Mouse (Mus musculus) forebrain, embryonic 16.5 days (tissue): ENCODE results near the gene Wipf2. TPM values are rescaled to one million over a fixed set of nuclear protein-coding genes. Genes with fewer than 3 reads are reported as not detected.
A peak's percentile ranks its signal among the peaks of the same experiment; 100 is the strongest.
"Not testable (repeated sequence)": the region's sequence is repeated elsewhere in the genome, so short reads cannot be mapped to it uniquely, and the experiment has no call there.

ENCODE experiments used
- ATAC-seq: fragments of 200-750 bp; cut with Nextera tagmentation; 2 replicates; pipeline ENCODE4 v1.8.0; 2017; ENCODE audit warnings: mild to moderate bottlenecking, moderate library complexity
- H3K27ac ChIP-seq: fragments of 300-500 bp; sonication (generic); 2 replicates; pipeline ENCODE4 v1.5.1; 2014; ENCODE audit warnings: low read length, control low read depth
- H3K27me3 ChIP-seq: fragments of 300-500 bp; sonication (generic); replicated peaks from 2 replicates; pipeline ENCODE4 v1.6.1; 2014; ENCODE audit warnings: low read length; ENCODE audit not compliant: control insufficient read depth, insufficient read depth
- H3K36me3 ChIP-seq: fragments of 300-500 bp; sonication (generic); 2 replicates; pipeline ENCODE4 v1.6.1; 2014; ENCODE audit not compliant: control insufficient read depth, insufficient read depth
- H3K4me1 ChIP-seq: fragments of 300-500 bp; sonication (generic); replicated peaks from 2 replicates; pipeline ENCODE4 v1.6.1; 2014; ENCODE audit warnings: low read length; ENCODE audit not compliant: control insufficient read depth, insufficient read depth
- H3K4me2 ChIP-seq: fragments of 300-500 bp; sonication (generic); 2 replicates; pipeline ENCODE4 v1.6.1; 2014; ENCODE audit warnings: mild to moderate bottlenecking, low read length, control low read depth
- H3K4me3 ChIP-seq: fragments of 300-500 bp; sonication (generic); replicated peaks from 2 replicates; pipeline ENCODE4 v1.5.1; 2014; ENCODE audit warnings: mild to moderate bottlenecking, low read length, control low read depth
- H3K9ac ChIP-seq: fragments of 300-500 bp; sonication (generic); replicated peaks from 2 replicates; pipeline ENCODE4 v1.6.1; 2014; ENCODE audit warnings: low read depth, low read length, control low read depth
- H3K9me3 ChIP-seq: fragments of 300-500 bp; sonication (generic); 2 replicates; pipeline ENCODE4 v1.6.1; 2016; ENCODE audit warnings: low read length; ENCODE audit not compliant: control insufficient read depth
- WGBS: fragments of 180-500 bp; shearing (Covaris S2); extraction: QIAGEN DNeasy Blood & Tissue Kit; methylation state at CpG from one replicate; pipeline ENCODE4 v1.1.7; 2014; 5-methylcytosine and 5-hydroxymethylcytosine counted together
- polyA plus RNA-seq: library from polyadenylated mRNA; unstranded; fragments of >200 nt; fragmentation: Nextera tagmentation; extraction: Ambion mirVana; gene quantifications from 2 replicates; pipeline ENCODE4 v1.2.1, GENCODE M21; 2015

Wipf2 gene
- 4.6 and 5.1 TPM in 2 replicates for polyA plus RNA-seq

DNA sequence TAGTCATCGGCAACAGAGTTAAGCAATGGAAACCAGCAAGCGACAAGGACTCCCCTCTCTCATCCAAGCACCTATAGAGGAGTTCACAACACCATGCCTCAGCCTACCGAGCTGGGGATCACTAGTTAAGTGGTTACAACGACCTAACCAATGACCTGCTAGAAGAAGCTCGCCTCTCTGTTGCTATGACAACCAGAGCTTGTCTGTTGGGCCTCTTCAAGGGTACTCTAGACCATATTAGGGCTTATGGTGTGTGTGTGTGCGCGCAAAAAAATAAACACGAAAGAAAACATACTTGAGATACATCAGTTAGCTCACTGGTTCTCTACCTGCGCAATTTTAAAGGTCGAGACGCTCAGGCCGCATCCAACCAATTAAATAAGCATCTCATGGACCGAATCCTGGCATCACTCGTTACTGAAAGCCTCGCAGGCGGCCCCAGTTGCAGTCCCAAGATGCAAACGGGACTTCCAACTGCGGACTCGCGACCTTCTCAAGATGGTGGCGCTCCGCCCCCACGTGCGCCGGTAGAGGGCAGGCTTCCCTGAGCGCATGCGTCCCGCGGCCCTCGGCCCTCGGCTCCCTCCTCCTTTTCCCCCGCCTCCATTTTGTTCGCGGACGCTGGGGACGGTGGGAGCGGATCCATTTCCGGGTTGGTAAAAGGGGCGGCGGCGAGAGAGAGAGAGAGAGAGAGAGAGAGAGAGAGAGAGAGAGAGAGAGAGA is at the start of gene Wipf2:
Gene Wipf2 (plus strand): TSS at position 611 of the 723 bp plus-strand sequence.
- H3K9ac ChIP-seq, result peak within 1 kb of the TSS; percentile 69
- no peaks in the 10 kb centered on the region for H3K9me3 ChIP-seq
- H3K4me2 ChIP-seq, result peak within 1 kb of the TSS; percentile 61
- H3K27me3 ChIP-seq, result no peaks in the 10 kb centered on the region
- H3K4me1 ChIP-seq, result peaks cover 14% of the 10 kb centered on the region
- ATAC-seq, result peak; percentile 93
- H3K27ac ChIP-seq, result peak within 1 kb of the TSS; percentile 93
- peak within 1 kb of the TSS; percentile 68 for H3K4me3 ChIP-seq
- peaks cover 5% of the 10 kb centered on the region; the same call in 1 of the 2 replicates for H3K36me3 ChIP-seq
- 9% methylated on average over 39 of the region's 41 CpGs for WGBS

DNA sequence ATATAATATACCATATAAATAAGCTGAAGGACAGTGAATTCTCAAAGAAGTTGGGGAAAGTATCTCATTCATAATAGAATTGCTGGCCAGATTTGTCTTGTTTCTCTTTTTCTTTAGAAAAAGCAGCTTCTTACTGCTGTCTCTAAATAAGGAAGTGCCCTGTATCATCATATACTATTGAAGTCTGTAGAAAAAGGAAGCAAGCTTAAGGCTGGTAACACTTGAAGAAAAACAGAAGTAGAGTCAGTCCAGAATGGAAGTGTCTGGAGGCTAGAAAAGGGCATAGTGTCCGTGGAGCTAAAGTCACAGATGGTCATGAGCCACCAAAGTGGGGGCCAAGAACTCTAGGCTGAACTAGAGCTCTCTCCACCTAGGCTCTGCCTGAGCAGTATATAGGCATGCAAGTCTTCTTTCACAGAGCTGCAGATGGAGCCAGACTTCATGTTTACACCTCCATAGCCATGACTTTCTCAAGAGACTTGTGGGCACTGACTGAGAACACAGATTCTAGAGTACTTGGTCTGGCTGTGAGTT is 46.7 kb upstream of the Wipf2 start:
- WGBS, result 97% methylated on average over 1 of the region's 1 CpGs
- Histone ChIP-seq H3K4me1 (no peaks in the 10 kb centered on the region), H3K4me3 (no peak overlapping the region), H3K27ac (no peak overlapping the region), H3K27me3 (no peaks in the 10 kb centered on the region), H3K36me3 (peaks cover 40% of the 10 kb centered on the region), H3K9me3 (no peaks in the 10 kb centered on the region), H3K4me2 (no peak overlapping the region), H3K9ac (no peak overlapping the region)
- no peak for ATAC-seq

DNA sequence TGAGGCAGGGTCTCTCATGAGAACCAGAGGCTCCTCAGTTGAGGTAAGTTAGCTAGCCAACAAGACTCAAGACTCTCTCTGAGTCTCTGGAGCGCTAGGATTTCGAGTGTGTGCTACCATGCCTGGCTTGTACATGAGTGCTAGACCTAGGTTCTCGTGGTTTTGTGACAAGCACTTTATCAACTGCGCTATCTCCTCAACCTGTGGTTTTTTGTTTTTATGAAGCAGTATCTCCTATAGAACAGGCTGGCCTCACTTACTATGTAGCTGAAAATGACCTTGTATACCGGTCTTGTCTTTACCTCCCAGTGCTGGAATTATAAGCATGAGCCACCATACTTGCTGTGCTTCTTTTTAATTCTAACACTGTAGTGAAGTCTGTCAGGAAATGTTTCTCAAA is 42.5 kb upstream of the Wipf2 start:
- H3K9me3 ChIP-seq, result no peaks in the 10 kb centered on the region
- no peak overlapping the region for H3K4me3 ChIP-seq
- H3K4me1 ChIP-seq, result no peaks in the 10 kb centered on the region
- ATAC-seq, result no peak
- H3K9ac ChIP-seq, result no peak overlapping the region
- no peak overlapping the region for H3K4me2 ChIP-seq
- H3K27ac ChIP-seq, result no peak overlapping the region
- peaks cover 50% of the 10 kb centered on the region for H3K36me3 ChIP-seq
- 96% methylated on average over 5 of the region's 5 CpGs for WGBS
- H3K27me3 ChIP-seq, result no peaks in the 10 kb centered on the region

- H3K9ac ChIP-seq, H3K9me3 ChIP-seq: not testable (repeated sequence)
- 97% methylated on average over 2 of the region's 2 CpGs for WGBS
Observed at GRCm38 (mm10) chr11:98826071-98826470, 37.4 kb upstream of the Wipf2 start.

GRCm38 (mm10) chr11:98827877-98828276 is 35.6 kb upstream of the Wipf2 start:
- Histone ChIP-seq H3K4me3 (no peak overlapping the region), H3K36me3 (peaks cover 47% of the 10 kb centered on the region), H3K27ac (no peak overlapping the region), H3K9ac (no peak overlapping the region), H3K27me3 (no peaks in the 10 kb centered on the region), H3K4me1 (no peaks in the 10 kb centered on the region), H3K4me2 (no peak overlapping the region), H3K9me3 (no peaks in the 10 kb centered on the region)
- 93% methylated on average over 2 of the region's 2 CpGs for WGBS
- no peak for ATAC-seq

More at GRCm38 (mm10) chr11:98826071-98826470, 37.4 kb upstream of the Wipf2 start:
- not testable (repeated sequence) for H3K27me3 ChIP-seq, ATAC-seq, H3K4me1 ChIP-seq, H3K4me2 ChIP-seq, H3K27ac ChIP-seq, H3K4me3 ChIP-seq
- peaks cover 47% of the 10 kb centered on the region for H3K36me3 ChIP-seq

DNA sequence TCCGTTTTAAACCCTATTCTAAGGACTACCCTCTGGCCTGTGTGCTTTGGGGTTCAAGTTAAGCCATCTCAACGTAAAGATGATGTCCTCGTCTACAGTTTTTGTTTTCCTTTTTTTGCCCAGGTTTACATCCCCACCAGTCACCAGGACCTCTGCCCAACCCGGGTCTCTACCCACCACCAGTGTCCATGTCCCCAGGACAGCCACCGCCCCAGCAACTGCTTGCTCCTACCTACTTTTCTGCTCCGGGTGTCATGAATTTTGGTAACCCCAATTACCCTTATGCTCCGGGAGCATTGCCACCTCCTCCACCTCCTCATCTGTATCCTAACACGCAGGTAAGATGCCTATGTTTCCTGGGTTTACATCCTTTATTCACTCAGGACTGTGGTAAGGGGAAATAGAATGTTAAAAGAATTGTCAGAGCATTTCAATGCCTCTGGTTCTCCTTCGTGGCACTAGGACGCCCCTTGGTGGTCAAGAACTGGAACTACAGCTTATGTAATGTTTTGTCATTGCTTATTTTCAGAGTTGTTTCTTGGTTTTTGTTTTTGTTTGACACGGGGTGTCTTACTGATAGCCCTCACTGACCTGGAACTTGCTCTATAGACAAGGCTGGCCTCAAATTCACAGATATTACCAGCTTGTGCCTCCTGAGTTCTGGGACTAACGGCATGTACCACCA is 34.2 kb upstream of the Wipf2 start:
- Histone ChIP-seq H3K4me3 (no peak overlapping the region), H3K27me3 (no peaks in the 10 kb centered on the region), H3K27ac (no peak overlapping the region), H3K4me2 (no peak overlapping the region), H3K4me1 (no peaks in the 10 kb centered on the region), H3K9me3 (no peaks in the 10 kb centered on the region), H3K9ac (no peak overlapping the region), H3K36me3 (peaks cover 44% of the 10 kb centered on the region)
- ATAC-seq, result no peak
- 69% methylated on average over 12 of the region's 12 CpGs for WGBS

- 87% methylated on average over 4 of the region's 4 CpGs for WGBS
Observed at GRCm38 (mm10) chr11:98829875-98830274, 33.6 kb upstream of the Wipf2 start.

GRCm38 (mm10) chr11:98835296-98835695 is 28.1 kb upstream of the Wipf2 start:
- Histone ChIP-seq H3K27me3 (no peaks in the 10 kb centered on the region), H3K27ac (no peak overlapping the region), H3K9me3 (no peaks in the 10 kb centered on the region), H3K4me3 (no peak overlapping the region), H3K4me1 (peaks cover 20% of the 10 kb centered on the region), H3K9ac (no peak overlapping the region), H3K36me3 (peaks cover 16% of the 10 kb centered on the region), H3K4me2 (no peak overlapping the region)
- ATAC-seq, result no peak
- 28% methylated on average over 5 of the region's 5 CpGs for WGBS

More at GRCm38 (mm10) chr11:98829875-98830274, 33.6 kb upstream of the Wipf2 start:
- no peak overlapping the region for H3K4me2 ChIP-seq
- H3K9me3 ChIP-seq, result no peaks in the 10 kb centered on the region
- no peak overlapping the region for H3K9ac ChIP-seq
- H3K27me3 ChIP-seq, result no peaks in the 10 kb centered on the region
- H3K4me3 ChIP-seq, result no peak overlapping the region
- no peaks in the 10 kb centered on the region; the same call in 1 of the 2 replicates for H3K4me1 ChIP-seq
- peaks cover 38% of the 10 kb centered on the region for H3K36me3 ChIP-seq
- no peak overlapping the region for H3K27ac ChIP-seq
- ATAC-seq, result no peak

DNA sequence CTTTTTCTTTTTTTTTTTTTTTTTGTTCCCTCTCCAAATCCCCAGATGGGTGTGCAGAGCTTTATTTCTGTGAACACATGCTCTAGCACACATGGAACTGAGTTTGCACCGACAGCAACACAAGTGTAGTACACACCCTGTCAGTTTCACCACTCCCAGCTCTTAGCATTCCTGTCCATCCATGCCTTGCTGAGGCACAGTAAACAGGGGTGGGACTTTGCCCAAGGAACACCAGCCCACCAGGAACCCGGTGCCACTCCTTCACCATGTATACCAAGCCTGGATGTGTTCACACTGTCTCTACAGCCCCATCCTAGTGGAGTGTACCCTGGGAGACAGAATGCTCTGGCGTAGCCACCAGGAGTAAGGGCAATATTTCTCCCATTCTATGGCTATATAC is 27.7 kb upstream of the Wipf2 start:
- Histone ChIP-seq H3K36me3 (peaks cover 16% of the 10 kb centered on the region), H3K4me3 (no peak overlapping the region), H3K9me3 (no peaks in the 10 kb centered on the region), H3K4me1 (peaks cover 20% of the 10 kb centered on the region), H3K27me3 (no peaks in the 10 kb centered on the region), H3K4me2 (no peak overlapping the region), H3K27ac (no peak overlapping the region), H3K9ac (no peak overlapping the region)
- WGBS, result 53% methylated on average over 3 of the region's 3 CpGs
- peak; percentile 22; the same call in 1 of the 2 replicates for ATAC-seq
